Mouse (Mus musculus) c-Kit-positive CD71-positive TER-119-negative erythroid progenitor cells, embryonic 14.5 days (primary cell): ENCODE results near the gene Cdk6.
"Not testable (repeated sequence)": the region's sequence is repeated elsewhere in the genome, so short reads cannot be mapped to it uniquely, and the experiment has no call there.

Experiments
- DNase-seq: peaks from one replicate; pipeline ENCODE4 v3.0.0-alpha.2; 2013; ENCODE audit warnings: low read depth

The Cdk6 gene

DNA sequence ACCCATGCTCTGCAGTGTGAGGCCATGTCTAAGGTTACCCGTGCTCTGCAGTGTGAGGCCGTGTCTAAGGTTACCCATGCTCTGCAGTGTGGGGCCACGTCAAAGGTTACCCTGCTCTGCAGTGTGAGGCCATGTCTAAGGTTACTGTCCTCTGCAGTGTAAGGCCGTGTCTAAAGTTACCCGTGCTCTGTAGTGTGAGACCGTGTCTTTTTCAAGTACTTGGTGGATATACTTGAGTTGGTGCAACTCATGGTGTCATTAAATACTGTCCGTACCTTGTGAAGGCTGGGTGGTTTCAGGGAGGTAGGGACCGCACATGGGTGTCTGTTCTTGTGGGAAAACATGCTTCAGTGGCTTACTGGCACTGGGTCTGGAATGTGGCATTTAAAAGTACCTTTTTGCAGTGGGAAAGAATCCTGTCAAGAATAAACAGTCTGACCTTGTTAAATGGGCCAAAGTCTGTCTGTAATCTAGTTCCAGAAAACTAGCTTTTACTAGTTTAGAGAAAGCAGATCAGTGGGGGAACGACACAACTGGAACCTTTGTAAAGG, 97.2 kb downstream of the Cdk6 start:
- not testable (repeated sequence) for DNase-seq

DNA sequence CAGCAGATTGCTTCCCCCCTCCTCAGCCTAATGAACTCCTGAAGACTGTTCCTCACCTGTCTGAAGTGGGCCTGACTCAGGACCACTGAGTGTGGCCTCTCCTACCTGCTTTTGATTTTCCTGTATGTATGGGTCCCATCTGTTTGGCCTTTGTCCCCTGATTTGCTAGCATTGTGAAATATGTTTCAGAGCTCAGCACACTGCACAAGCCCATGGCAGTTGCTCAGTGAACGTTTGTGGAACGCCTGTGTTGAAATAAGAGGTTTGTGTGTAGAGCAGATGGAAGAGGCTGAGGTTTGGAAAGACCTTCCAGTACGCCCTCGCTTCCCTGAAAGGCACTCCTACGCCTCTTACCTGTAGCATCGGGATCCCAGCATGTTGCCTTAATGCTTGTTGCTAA, 98.1 kb downstream of the Cdk6 start:
- DNase-seq, result not testable (repeated sequence)

DNA sequence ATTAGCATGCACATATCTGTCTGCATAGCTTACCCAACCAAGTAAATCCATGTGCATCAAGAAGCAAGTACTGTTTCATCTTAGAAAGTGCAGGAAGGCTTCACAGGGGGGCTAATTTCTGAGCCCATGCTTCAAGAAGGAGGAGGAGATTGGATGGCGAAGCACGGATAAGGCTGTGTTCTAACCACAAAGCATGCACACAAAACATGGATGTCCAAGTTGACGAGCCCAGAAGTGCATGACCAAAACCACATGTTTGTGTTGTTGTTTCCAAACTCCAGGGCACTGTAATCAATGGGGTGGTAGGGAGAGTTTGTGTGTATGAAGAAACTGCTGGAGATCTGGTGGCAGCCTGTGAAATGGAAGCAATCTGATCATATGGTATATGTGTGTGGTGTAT, 101.2 kb downstream of the Cdk6 start:
- not testable (repeated sequence) for DNase-seq

DNA sequence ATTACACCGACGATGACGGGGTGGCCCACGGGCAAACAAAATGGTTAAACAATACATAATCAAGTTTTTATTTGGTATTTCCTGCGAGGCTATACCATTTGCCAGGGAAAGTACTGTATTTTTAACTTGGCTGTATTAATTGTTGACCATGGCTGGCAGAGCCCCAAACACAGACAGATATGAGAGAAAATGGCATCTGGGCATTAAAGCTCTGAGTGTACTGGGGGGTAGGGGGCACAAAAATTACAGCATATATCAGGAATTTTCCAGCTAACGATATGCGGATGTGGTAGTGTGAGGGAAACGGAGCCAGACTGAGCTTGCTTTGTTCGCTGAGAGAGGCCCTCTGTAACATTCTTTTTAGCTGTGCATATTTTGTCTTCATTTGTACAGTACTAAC, 109.9 kb downstream of the Cdk6 start:
- DNase-seq, result not testable (repeated sequence)

DNA sequence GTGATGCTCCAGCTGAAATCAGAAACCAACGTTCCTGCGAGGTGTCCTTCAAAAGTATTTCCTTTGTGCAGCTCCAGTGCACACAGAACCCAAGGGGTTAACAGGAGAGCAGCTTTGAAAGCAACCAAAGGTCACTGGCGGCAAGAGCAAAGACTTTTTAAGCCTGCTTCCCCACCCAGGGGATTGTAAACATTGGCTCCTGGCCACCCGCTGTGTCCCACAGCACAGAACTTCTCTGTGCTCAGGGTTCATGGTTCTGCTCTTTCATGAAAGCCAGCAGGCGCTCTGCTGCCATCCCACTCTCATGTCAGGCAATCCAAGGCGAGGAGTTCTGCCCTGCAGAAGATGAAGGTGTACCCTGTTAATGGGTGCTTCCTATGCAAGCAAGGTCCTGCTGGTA, 112.7 kb downstream of the Cdk6 start:
- DNase-seq, result not testable (repeated sequence)

DNA sequence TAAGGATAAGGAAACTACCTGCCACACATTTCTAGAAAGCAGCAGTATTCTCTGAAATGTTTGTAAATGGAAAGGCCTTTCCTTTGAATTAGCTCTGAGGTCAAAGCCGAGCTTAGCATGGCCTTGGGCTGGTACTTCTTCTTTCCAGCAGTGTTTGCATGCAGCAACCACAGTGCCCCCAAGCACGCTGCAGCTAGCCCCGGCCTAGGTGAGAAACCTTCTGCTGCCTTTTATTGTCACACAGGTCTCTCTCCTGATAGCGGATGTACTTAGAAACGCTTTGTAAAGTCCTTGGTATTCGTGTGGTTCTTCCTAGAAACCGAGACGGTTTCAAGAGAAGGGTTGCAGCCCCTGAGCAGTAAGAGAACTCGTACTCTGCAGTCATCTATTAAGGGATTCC, 119.6 kb downstream of the Cdk6 start:
- peak; percentile 49 for DNase-seq

DNA sequence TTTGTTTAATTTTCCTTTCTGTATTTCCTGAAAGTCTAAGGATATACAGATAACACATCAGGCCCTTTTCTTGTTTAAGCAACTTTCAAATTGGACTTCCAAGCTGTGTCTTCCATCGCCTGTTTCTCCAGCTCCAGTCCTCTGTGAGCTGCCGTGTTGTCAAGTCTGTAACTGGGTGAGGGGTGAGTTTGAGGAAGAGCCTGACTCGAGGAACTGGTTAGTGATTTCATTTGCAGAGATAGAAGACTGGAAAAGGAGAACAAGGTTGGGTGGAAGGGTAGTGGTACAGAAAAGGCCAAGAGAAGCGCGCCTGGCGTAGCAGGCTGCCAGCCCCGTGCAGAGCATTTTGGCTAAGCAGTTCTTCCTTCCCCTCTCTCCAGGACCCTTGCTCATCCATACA, 120.1 kb downstream of the Cdk6 start:
- no peak for DNase-seq

DNA sequence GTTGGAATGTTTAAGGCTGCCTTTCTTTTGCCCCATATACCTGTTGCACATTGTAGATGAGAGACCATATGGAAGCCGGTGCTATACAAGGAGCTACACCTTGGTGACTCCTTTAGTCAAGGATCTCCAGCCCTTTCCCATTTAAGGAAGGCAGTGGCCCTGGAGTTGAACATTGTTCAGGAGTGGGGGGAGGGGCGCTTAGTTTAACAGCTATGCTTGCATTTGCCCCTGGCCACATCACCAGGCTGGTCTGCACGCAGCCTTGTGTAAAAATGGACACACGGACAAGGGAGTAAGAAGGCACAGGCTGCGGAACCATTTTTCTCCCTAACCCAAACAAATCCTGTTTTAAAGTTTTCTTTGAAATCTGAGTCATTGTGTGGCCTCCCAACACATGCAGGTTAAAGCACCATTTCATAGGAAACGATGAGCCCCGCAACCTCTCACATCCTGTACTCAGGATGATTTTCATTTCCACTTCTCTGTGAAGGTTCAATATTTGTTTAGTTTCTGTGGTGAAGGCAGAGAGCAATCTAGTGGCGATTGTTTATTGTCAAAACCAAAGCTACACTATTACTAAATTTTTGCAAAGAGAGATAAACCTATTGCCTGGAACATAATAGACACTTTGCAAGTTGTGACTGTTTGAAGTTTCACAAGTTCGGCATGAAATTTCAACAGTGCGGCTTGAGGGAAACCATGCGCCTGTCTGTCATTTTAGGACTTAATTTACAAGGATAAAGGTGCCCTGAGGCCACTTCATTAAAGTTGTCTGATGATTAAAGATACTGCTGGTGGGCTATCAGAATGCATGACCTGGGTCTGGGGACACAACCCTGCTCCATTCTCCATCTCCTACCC, 121.8 kb downstream of the Cdk6 start:
- DNase-seq, result no peak

DNA sequence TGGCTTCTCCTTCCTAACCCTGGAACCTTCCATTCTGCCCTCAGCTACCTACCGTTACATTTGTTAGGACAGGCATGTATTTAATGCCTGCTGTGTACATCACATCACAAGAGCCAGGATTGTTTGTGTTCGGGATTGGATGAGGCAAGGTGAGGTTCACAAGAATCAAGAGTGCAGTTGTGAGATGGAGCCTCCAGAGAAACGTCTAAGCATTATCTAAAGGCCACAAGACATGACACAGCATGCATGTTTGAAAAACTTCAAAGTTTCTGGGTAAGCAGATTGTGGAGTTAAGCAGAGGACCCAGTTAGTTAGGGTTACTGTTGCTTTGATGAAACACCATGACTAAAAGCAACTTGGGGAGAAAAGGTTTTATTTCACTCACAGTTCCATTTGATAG, 122.5 kb downstream of the Cdk6 start:
- DNase-seq, result peak; percentile 36

DNA sequence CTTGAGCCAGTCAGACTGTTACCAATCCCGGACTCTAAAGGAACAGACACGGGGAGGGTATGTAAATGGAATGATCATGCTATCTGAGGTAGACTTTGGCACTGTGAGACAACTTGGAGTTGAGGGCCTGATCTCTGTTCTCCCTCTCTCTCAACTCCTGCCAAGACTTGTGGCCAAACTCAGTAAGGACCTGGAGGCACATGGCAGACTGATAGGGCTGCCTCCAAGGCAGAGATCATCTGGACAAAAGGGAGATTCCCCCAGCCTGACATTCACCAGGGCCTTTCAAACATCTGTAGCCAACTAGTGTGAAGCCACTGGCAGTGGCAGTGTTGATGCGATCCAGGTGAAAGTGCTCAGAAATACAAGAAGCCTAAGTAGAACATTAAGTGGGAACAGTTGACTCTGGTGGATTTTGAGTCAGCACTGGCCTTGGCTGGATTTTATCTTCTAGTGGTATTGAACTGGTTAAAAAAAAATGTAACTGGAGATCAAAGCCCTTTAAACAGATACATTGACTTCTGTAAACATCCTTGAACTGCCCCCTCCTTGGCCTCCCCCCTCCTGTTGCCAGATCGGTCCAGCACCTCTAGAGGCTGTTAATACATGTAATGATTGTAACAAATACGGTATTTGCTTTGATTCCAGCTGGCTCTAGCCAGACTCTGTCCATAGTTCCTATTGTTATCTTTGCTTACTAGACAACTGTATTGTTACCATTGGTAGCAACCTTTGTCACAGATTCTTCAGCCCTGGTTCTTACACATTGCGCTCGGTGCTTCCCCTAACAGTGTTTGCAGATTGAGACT, 125.0 kb downstream of the Cdk6 start:
- no peak for DNase-seq

DNA sequence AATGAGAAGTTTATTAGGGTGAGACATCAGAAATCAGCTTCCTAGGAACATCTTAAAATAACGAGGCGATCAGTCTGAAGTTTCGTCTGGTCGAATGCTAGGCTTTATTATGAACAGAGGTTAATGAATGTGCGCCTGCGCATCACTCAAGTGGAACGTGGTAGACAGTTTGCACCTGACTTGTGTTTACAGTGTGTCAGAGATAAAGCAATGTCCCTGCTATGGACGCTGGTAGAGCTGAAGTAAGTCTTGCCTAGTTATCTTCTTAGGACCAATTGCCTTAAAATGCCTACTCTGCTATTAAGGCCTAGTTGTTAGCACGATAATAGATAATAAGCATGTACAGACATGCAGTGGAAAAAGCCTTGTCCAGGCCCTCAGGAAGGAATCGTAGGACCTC, 129.6 kb downstream of the Cdk6 start:
- no peak for DNase-seq

DNA sequence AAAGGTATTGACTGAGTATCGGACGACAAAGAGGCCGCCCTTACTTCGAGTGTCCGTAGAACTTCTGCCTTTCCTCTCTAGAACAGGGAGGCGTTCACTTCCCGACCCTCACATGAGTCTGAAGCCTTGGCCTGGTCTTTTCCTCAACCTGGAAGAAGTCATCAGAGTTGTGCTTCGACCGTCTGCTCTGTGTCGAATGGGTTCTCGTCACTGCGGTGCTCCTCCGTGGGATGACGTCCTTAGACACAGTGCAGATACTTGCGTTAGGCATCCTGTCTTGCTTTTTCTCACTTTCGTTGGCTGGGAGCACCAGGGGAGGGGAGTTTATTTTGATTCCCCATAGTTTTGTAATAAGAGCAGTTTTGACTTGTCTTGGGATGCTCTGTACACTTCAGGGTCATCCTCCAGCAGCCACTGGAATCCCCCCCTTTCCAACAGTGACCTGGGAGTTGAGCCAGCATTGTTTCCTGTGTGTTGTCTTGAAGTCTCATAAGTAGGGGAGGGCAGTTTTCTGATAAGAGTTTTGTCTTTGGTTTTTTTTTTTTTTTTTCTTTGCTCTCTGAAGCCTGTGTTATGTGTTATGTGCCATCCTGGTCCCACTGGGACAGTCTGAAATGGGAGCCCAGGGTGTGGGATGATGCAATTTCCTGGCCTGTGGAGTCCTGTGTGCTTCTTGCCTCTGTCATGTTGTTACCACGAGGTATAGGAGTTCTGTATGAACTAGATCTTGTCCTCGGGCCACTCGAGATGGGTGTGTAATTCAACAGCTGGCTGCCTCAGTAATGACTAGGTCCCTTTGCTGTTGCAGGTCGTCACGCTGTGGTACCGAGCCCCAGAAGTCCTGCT, 131.2 kb downstream of the Cdk6 start:
- no peak for DNase-seq

DNA sequence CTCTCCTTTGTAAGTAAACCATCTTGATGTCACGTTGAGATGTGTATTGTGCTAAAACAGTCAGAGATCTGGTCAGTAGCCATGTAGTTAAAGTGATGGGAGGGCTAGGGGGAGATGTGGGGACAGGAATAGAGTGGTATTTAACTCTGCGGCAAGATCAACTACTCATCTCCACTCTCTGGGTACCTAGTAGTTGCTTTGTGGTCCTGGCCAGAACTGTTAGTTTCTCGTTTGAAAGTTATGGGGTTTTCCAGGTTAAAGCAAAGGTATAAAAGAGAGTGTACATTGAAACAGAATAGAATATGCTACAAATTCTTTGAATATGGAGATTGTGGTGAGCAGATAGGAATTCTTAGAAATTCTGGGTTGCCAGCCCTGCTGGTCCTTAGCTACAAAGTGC, 136.4 kb downstream of the Cdk6 start:
- DNase-seq, result no peak

DNA sequence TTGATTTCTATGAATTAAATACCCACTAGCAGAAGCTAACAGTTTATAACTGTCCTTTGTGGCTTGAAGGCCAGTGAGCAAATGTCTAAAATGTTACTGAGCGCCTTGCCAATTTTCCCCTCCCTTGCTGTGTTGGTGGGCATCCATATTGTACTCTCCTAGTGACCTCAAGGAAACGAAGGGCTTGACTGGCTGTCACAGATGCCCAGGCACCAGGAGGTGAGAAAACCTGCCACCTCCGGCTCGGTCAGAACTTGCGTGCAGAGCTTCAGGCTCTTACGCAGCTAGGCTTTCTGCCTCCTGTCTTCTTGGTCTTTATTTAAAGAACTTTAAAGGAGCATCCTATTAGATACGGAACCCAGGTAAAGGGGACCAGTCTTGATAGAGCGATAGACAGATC, 136.9 kb downstream of the Cdk6 start:
- no peak for DNase-seq

DNA sequence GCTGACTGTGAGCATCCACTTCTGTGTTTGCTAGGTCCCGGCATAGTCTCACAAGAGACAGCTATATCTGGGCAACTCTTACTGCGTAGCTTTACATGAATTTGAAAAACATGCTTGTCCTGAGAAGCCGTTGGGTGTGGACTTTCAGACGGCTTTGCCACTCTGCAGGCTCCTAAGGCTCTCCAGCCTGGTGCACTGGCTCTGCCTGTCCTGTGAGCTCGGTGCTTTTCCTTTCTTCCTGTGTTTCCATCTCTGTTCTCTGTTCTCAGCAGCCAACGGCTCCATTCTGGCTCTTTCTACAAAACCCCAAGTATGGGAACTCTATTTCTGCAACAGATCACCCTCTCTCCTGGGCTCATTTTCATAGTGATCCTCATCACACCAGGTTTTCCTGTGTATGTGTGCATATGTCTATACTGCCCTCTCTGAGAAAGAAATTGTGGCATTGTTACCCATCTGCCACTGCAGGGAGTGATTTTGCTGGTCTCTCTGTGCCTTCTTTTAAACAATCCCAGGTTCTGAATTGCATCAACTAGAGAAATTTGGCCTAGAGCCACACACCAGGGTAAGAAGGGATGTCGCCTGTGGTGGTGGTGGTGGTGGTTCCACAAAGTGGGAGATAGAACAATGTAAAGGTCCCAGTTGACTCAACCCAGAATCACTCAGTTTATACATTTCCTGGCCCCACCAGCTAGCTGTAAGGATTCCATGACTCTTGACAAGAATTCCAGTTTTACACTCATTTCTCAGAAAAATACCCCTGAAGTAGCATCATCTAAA, 137.9 kb downstream of the Cdk6 start:
- DNase-seq, result no peak

DNA sequence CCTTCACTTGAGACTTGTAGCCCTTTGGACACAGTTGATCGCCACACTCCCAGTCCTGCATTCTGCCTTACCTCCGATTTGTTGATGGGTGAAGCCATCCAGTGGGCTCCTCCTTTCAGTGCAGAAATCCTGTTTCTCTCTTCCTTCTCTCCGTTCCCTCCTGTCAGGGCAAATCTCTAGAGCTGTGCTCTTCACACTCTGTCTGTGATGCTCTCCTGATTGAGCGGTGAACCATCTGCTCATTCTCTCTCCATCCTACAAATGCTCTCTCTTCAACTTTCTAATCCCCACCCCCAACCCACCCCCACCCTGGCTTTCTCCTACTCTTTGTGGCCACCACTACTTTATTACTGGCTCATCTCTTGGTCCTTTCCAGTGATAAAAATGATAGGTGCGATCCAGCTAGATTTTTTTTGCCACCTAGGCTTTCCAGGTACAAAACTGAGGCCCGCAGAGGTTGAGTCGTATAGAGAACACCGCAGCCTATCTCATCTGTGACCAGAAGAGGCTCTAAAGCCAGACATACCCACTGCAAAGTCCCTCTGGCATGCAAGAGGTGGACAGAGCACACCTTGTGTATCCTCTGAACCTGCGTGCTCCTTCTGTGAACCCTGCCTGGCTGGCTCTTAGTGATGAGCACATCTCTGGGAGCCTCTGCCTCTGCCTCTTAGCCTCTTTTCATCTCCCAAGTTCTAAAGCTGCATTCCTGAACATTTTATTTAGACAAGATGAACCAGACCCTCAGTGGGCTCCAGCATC, 139.5 kb downstream of the Cdk6 start:
- DNase-seq, result no peak

DNA sequence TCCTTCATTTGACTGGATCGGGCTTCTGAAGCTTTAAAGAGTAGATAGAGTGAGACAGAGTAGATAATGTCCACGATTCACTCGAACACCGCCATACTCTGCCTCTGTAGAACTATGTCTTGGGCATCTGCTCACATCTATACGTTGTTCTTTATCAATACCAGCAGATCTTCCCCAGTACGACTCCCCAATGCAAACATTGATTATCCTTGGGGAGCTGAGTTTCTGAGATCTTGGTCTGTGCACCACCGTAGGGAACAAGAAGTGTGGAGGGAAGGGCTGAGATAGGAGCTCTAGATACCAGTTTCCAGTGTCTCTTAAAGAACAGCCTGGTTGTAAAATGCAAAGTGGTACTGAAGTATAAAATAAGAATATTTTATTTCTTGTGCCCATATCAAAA, 141.2 kb downstream of the Cdk6 start:
- no peak for DNase-seq

DNA sequence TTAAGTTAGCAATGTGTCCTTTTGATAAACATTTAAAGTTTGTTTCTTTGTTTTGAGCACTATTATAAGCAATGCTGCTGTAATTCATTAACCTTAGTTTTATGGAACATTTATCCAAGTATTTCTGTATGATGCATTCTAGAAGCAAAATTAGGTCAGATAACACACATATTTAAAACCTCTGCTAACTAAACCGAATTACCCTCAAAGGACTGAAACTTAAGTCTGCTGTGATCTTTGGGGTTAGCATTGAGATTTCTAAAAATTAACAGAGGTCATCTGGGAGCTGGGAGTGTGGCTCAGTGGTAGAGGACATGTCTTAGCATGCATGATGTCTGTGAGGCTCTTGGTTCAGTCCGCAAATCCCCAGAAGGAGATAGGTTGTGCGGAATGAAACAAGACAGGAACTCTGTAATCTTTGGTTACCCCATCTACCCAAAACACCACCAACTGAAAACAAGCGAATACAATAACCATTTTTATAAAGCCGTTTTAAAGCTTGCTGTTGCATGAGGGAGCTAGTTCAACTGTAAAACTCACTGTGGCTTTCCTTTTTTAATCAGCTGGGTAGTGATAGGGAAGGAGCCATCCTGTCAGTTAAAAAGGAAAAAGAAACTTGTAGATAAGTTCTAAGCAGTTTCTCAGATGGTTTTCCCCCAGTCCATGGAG, 141.9 kb downstream of the Cdk6 start:
- DNase-seq, result no peak

DNA sequence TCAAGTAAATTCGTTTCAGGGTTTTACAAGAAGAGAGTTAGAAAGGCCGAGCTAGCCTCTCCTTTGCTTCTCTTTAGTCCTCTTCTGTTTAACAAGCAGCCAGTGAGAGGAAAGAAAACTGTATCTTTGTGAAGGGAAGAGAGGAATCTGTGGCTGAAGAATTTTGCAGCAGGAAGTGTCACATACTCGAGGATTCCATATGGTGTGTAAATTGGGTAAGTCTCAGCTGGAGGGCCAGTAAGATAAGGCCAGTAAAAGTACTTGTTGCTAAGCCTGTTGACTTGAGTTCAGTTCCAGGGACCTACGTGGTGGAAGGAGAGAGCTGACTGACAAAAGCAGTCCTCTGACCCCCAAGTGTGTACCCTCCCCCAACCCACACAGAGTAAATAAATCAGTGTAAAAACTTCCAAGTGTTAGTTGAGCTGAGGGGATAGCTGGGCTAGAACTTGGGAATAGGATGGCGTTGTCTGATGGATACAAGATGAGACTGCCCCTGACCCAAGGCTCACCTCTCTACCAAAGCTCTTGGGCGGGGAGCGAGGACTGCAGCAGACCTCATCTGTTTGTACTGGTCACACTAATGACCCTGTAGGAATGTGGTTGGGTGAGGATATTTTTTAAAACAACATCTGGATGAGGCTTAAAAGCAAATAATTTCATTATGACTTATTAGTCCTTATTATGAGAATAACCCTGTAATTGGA, 145.4 kb downstream of the Cdk6 start:
- DNase-seq, result no peak
